Comparison of ENCODE assay signal across 7 mouse cellular contexts in genomic region chr17:86962894-86963585, GRCm38 (mm10). TPM values are rescaled to one million over a fixed set of nuclear protein-coding genes. Genes with fewer than 3 reads are reported as not detected.
DNase-seq lines count a peak whose midpoint lies in the region; ATAC-seq and TF ChIP-seq lines count a peak whose summit lies in the region.

Gene Rhoq, plus strand, starts transcription at chr17:86963082.

- no peaks in the 10 kb centered on the region for H3K9me3 ChIP-seq in intestine, postnatal 0 days (ENCODE audit: control insufficient read depth)
- no peaks in the 10 kb centered on the region for H3K9me3 ChIP-seq in limb, embryonic 10.5 days (replicated peaks)
- H3K9me3 ChIP-seq in midbrain, embryonic 12.5 days: no peaks in the 10 kb centered on the region

- WGBS in intestine, postnatal 0 days: under 1% methylated on average over 79 of the region's 86 CpGs
- WGBS in limb, embryonic 10.5 days: under 1% methylated on average over 71 of the region's 86 CpGs
- WGBS in midbrain, embryonic 12.5 days: 0% methylated on average over 53 of the region's 86 CpGs
- under 1% methylated on average over 83 of the region's 86 CpGs for WGBS in small intestine, adult 2 months

- H3K27me3 ChIP-seq in intestine, postnatal 0 days (replicated peaks; ENCODE audit: control insufficient read depth, insufficient read depth, low read length): no peaks in the 10 kb centered on the region
- H3K27me3 ChIP-seq in limb, embryonic 10.5 days (ENCODE audit: low read depth, poor library complexity, severe bottlenecking): no peaks in the 10 kb centered on the region
- peaks cover 11% of the 10 kb centered on the region; the same call in 1 of the 2 replicates for H3K27me3 ChIP-seq in midbrain, embryonic 12.5 days
- no peaks in the 10 kb centered on the region for H3K27me3 ChIP-seq in small intestine, adult 2 months (ENCODE audit: control insufficient read depth, insufficient read depth, low read length)

- 0 out of 2 replicates have a peak, but pooled peaks cover 3% of the 10 kb centered on the region for H3K4me1 ChIP-seq in intestine, postnatal 0 days (replicated peaks; ENCODE audit: control insufficient read depth, insufficient read depth, low read length)
- H3K4me1 ChIP-seq in limb, embryonic 10.5 days: peaks cover 48% of the 10 kb centered on the region
- peaks cover 25% of the 10 kb centered on the region for H3K4me1 ChIP-seq in midbrain, embryonic 12.5 days
- H3K4me1 ChIP-seq in small intestine, adult 2 months (ENCODE audit: control insufficient read depth, insufficient read depth, insufficient read length, low read length): peaks cover 12% of the 10 kb centered on the region; the same call in 1 of the 2 replicates

- TF ChIP-seq CTCF in intestine, postnatal 0 days (IDR thresholded peaks at IDR 0.05; ENCODE audit: low read depth): no peak
- TF ChIP-seq CTCF in small intestine, adult 2 months (IDR thresholded peaks at IDR 0.05; ENCODE audit: extremely low read depth, insufficient read length, insufficient replicate concordance, low read depth, low read length): no peak

- H3K9ac ChIP-seq in intestine, postnatal 0 days (ENCODE audit: low read depth, low read length): peak within 1 kb of the TSS; percentile 81
- peak within 1 kb of the TSS; percentile 88 for H3K9ac ChIP-seq in midbrain, embryonic 12.5 days (replicated peaks)

- peak; percentile 85 to 94 for DNase-seq in adrenal gland, adult 18-20 months (ENCODE audit: low spot score in 2 of 2)
- DNase-seq in embryo, embryonic 11 days: peak; percentile 96
- no peak for DNase-seq in gonadal fat pad, adult 2 months (ENCODE audit: low read depth)
- peak; percentile 89 for DNase-seq in limb, embryonic 10.5 days (ENCODE audit: low spot score)

- peak within 1 kb of the TSS; percentile 88 for H3K27ac ChIP-seq in intestine, postnatal 0 days (ENCODE audit: low read depth, low read length)
- peak within 1 kb of the TSS; percentile 95 for H3K27ac ChIP-seq in limb, embryonic 10.5 days
- H3K27ac ChIP-seq in midbrain, embryonic 12.5 days (replicated peaks): peak within 1 kb of the TSS; percentile 83
- peak within 1 kb of the TSS; percentile 38 for H3K27ac ChIP-seq in small intestine, adult 2 months (ENCODE audit: insufficient read depth, low read depth, low read length)

- ATAC-seq in intestine, postnatal 0 days: peak; percentile 76
- ATAC-seq in midbrain, embryonic 12.5 days (ENCODE audit: low FRiP score, low read depth): peak; percentile 92

- no peaks in the 10 kb centered on the region for H3K36me3 ChIP-seq in intestine, postnatal 0 days (ENCODE audit: control insufficient read depth, insufficient read depth)
- H3K36me3 ChIP-seq in limb, embryonic 10.5 days: 0 out of 2 replicates have a peak, but pooled peaks cover 20% of the 10 kb centered on the region
- H3K36me3 ChIP-seq in midbrain, embryonic 12.5 days: no peaks in the 10 kb centered on the region
- peaks cover 2% of the 10 kb centered on the region; the same call in 1 of the 2 replicates for H3K36me3 ChIP-seq in small intestine, adult 2 months (ENCODE audit: control insufficient read depth, insufficient read depth, low read length)

- peak within 1 kb of the TSS; percentile 75 for H3K4me3 ChIP-seq in intestine, postnatal 0 days (ENCODE audit: low read depth, low read length)
- H3K4me3 ChIP-seq in limb, embryonic 10.5 days: peak within 1 kb of the TSS; percentile 93
- peak within 1 kb of the TSS; percentile 86 for H3K4me3 ChIP-seq in midbrain, embryonic 12.5 days
- H3K4me3 ChIP-seq in small intestine, adult 2 months (ENCODE audit: low read depth, low read length): peak within 1 kb of the TSS; percentile 90

- TF ChIP-seq POLR2A in small intestine, adult 2 months (IDR thresholded peaks at IDR 0.05; ENCODE audit: low read depth, low read length): peak; percentile 71

- peak within 1 kb of the TSS; percentile 96 for H3K4me2 ChIP-seq in intestine, postnatal 0 days (replicated peaks; ENCODE audit: low read depth)
- H3K4me2 ChIP-seq in midbrain, embryonic 12.5 days (replicated peaks): peak within 1 kb of the TSS; percentile 88

RNA-seq across cellular contexts. Expression of gene Rhoq, which starts in this region (rescaled TPM):
- 100 to 1,000 TPM; 106 to 145 TPM for total RNA-seq in adrenal gland, adult 18-20 months (2021)
- polyA plus RNA-seq in gonadal fat pad, adult 2 months (2012; rRNA removed): 48.6 and 68.2 TPM in 2 replicates
- 7.3 and 7.6 TPM in 2 replicates for polyA plus RNA-seq in intestine, postnatal 0 days (2015; fragmentation: Nextera tagmentation; extraction: Ambion mirVana)
- polyA plus RNA-seq in limb, embryonic 10.5 days (2016; fragmentation: Nextera tagmentation; extraction: Ambion mirVana): 10.5 and 13.3 TPM in 2 replicates
- 13.0 and 15.1 TPM in 2 replicates for polyA plus RNA-seq in midbrain, embryonic 12.5 days (2016; fragmentation: Nextera tagmentation; extraction: Ambion mirVana)
- polyA plus RNA-seq in small intestine, adult 2 months (2012; rRNA removed): 9.3 and 14.1 TPM in 2 replicates

Comparison
In these comparisons a context has a peak if more than half of its experiments do, and no peak if none do; other contexts are left out.
1. H3K27ac ChIP-seq: peak in every context shown above with its lines; median percentile 95 in limb, embryonic 10.5 days; 88 in intestine, postnatal 0 days; 83 in midbrain, embryonic 12.5 days; 38 in small intestine, adult 2 months.